Mouse (Mus musculus) cerebellum, adult 18-20 months (tissue): ENCODE data around the gene Gm7980.
"Not testable (repeated sequence)": the region's sequence is repeated elsewhere in the genome, so short reads cannot be mapped to it uniquely, and the experiment has no call there.

Experiments used
- DNase-seq, 2 experiments: peaks; one replicate each; pipeline ENCODE4 v3.0.0; 2021

Gene Gm7980

DNA sequence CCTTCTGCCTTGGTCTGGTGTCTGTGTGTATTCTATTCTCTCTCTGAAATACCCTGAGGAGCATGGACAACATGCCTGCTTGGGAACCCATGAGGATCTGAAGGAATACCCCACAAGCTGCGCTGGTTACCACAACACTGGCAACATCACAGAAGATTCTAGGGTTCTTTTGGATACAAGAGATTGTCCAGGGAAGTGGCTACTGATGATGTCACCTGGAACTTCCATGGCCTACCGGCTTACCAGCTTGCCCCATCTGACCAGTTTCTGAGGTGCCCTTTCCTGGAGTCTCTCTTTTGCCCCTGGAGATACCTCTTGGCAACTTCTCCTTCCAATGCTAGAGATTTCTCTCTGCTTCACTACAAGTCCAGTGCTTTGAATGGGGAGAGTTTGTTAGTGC lies at the start of gene Gm7980:
Gene Gm7980, minus strand, starts transcription at position 101 of the 400 bp plus-strand sequence.
- not testable (repeated sequence) for DNase-seq

DNA sequence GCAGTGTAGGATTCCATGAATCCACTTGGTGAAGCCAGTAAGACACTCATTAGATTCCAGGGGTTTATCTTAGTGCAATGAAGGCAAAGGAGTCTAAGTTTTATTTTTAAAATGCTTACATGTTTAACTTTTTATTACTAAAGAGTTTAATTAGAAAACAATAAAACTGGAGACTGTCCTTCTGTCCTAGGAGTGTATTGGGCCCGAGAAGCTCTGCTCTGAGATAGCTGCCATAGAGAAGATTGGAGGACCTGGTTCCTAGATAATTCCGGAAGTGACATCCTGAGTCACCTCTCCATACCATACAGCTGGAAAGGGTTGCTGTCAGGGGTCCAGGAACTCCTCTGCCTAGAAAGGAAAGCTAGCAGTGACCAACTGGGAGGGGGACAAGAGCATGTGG lies 36.6 kb upstream of the Gm7980 start, which contains the start of gene 1700024B05Rik:
Gene 1700024B05Rik, plus strand, starts transcription at position 301 of the 400 bp plus-strand sequence.
- not testable (repeated sequence) for DNase-seq

DNA sequence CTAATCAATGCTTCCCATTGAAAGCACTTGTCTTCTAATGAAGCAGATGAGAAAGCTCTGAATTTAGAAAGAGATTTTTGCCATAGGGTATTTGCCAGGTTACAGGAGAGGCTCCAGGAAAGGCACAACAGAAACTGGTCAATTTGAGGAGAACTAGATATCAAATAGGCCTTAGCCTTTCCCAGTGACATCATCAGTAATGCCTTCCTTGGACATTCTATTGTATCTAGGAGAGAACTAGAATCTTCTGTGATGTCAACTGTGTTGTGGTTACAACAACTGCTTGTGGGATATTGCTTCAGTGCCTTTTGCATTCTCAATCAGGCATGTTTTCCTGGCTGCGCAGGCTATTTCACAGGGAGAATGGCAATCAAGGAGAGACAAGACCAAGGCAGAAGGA lies 17.6 kb upstream of the Gm7980 start, which contains the start of gene 1700049E17Rik1:
Gene 1700049E17Rik1, plus strand, starts transcription at position 301 of the 400 bp plus-strand sequence.
- DNase-seq = not testable (repeated sequence)
